Mouse (Mus musculus) Patski (cell line): ENCODE data around the gene Zdhhc24. TPM values are rescaled to one million over a fixed set of nuclear protein-coding genes. Genes with fewer than 3 reads are reported as not detected.

ENCODE experiments used
- ATAC-seq: fragments of 100-300 bp; one replicate; pipeline ENCODE4 v1.8.0; 2021
- CTCF ChIA-PET: fragments of 350-600 bp; sonication (Branson Sonifier 250); formaldehyde crosslinking; loops from one replicate; lab custom pipeline; 2022; ENCODE audit warnings: inconsistent platforms; lab: Charles Lee
- POLR2A ChIA-PET: fragments of 350-600 bp; sonication (Branson Sonifier 250); formaldehyde crosslinking; loops from one replicate; lab custom pipeline; 2022; ENCODE audit warnings: antibody characterized with exemption, inconsistent platforms; lab: Charles Lee
- DNase-seq: peaks from one replicate; pipeline ENCODE4 v3.0.0-alpha.2; 2011; ENCODE audit warnings: low read depth, low spot score
- H3K27me3 ChIP-seq: fragments of 371-371 bp; one replicate; pipeline ENCODE4 v1.5.1; 2021
- CTCF ChIP-seq: fragments of 100-300 bp; IDR thresholded peaks from one replicate; pipeline ENCODE4 v1.5.1; 2021
- in situ Hi-C: fragments of 300-500 bp; cut with MboI; formaldehyde crosslinking; loops from 3 replicates; pipeline ENCODE4 v1.11.1; 2018; ENCODE audit warnings: low pct_unique_long_range_greater_than_20kb, mixed read lengths
- polyA plus RNA-seq: library from polyadenylated mRNA; unstranded; gene quantifications from one replicate; pipeline ENCODE4 v1.2.3, GENCODE M21; 2021

Gene Zdhhc24
- polyA plus RNA-seq = 17.2 TPM

GRCm38 (mm10) chr19:4878405-4879323, at the start of gene Zdhhc24:
TSS of gene Zdhhc24 (plus strand) at chr19:4878668.
- in situ Hi-C loops = no loop called here
- ATAC-seq (peak; percentile 87), DNase-seq (peak; percentile 64)
- CTCF ChIA-PET = interaction anchor here (1.5 kb wide), 1 partner anchor 31 kb away, joined by 4 read pairs; no protein-coding TSS in a partner anchor
- peaks cover 13% of the 10 kb centered on the region for H3K27me3 ChIP-seq
- no peak for TF ChIP-seq CTCF
- POLR2A ChIA-PET = no interaction called here

- TF ChIP-seq CTCF = no peak
- H3K27me3 ChIP-seq = no peaks in the 10 kb centered on the region
- DNase-seq (no peak), ATAC-seq (no peak)
- in situ Hi-C loops = no loop called here
- CTCF ChIA-PET = interaction anchor here (1.3 kb wide), 1 partner anchor 27 kb away, joined by 3 read pairs; no protein-coding TSS in a partner anchor
- POLR2A ChIA-PET = no interaction called here
These were observed 49.3 kb upstream of the Zdhhc24 start for GRCm38 (mm10) chr19:4829156-4829555.

GRCm38 (mm10) chr19:4833977-4834376, 44.5 kb upstream of the Zdhhc24 start:
- no peak for ATAC-seq
- in situ Hi-C loops = no loop called here

GRCm38 (mm10) chr19:4836096-4836495, 42.4 kb upstream of the Zdhhc24 start:
- H3K27me3 ChIP-seq = peaks cover 15% of the 10 kb centered on the region
- in situ Hi-C loops = no loop called here
- ChIA-PET POLR2A (no interaction called here), CTCF (interaction anchor here (1.4 kb wide), 1 partner anchor 11 kb away, joined by 3 read pairs; no protein-coding TSS in a partner anchor)
- DNase-seq = no peak
- no peak for TF ChIP-seq CTCF
- ATAC-seq = no peak

More at GRCm38 (mm10) chr19:4833977-4834376, 44.5 kb upstream of the Zdhhc24 start:
- POLR2A ChIA-PET = no interaction called here
- DNase-seq = no peak
- CTCF ChIA-PET = interaction anchor here (1.8 kb wide), 1 partner anchor 11 kb away, joined by 5 read pairs; no protein-coding TSS in a partner anchor
- no peaks in the 10 kb centered on the region for H3K27me3 ChIP-seq
- no peak for TF ChIP-seq CTCF

- H3K27me3 ChIP-seq = peaks cover 24% of the 10 kb centered on the region
- ATAC-seq (no peak), DNase-seq (no peak)
- in situ Hi-C loops = no loop called here
- no peak for TF ChIP-seq CTCF
- POLR2A ChIA-PET = no interaction called here
- CTCF ChIA-PET = interaction anchor here (1.4 kb wide), 1 partner anchor 10 kb away, joined by 3 read pairs; no protein-coding TSS in a partner anchor
These were observed 41.4 kb upstream of the Zdhhc24 start for GRCm38 (mm10) chr19:4837049-4837448.

- no peak for TF ChIP-seq CTCF
- ChIA-PET CTCF (interaction anchor here (1.2 to 2.1 kb wide), 3 partner anchors 9 to 26 kb away, joined by 3 to 9 read pairs (median 7); no protein-coding TSS in a partner anchor), POLR2A (interaction anchor here (0.6 to 1.7 kb wide), 4 partner anchors 12 to 926 kb away, joined by 3 to 7 read pairs (median 4); partner anchors contain the start of genes Ndufs8 and Rbm4b)
- in situ Hi-C loops = no loop called here
- no peak for DNase-seq
- peak; percentile 40 for ATAC-seq
- H3K27me3 ChIP-seq = peaks cover 35% of the 10 kb centered on the region
These were observed 39.8 kb upstream of the Zdhhc24 start for GRCm38 (mm10) chr19:4838526-4839140.

GRCm38 (mm10) chr19:4839149-4839548, 39.3 kb upstream of the Zdhhc24 start, which contains the start of the genes Ccs and Ccdc87:
TSS of gene Ccs (minus strand) at chr19:4839332.
TSS of gene Ccdc87 (plus strand) at chr19:4839366.
- peaks cover 36% of the 10 kb centered on the region for H3K27me3 ChIP-seq
- ChIA-PET POLR2A (interaction anchor here (1.1 to 1.7 kb wide), 2 partner anchors 12 to 16 kb away, joined by 3 to 4 read pairs; partner anchors contain the start of gene Ctsf), CTCF (interaction anchor here (2.0 to 2.1 kb wide), 2 partner anchors 8 to 26 kb away, joined by 7 to 9 read pairs; no protein-coding TSS in a partner anchor)
- in situ Hi-C loops = no loop called here
- ATAC-seq (peak; percentile 91), DNase-seq (peak; percentile 63)
- TF ChIP-seq CTCF = no peak

- ChIA-PET CTCF (interaction anchor here (0.9 kb wide), 1 partner anchor 85 kb away, joined by 3 read pairs; no protein-coding TSS in a partner anchor), POLR2A (no interaction called here)
- no peak for TF ChIP-seq CTCF
- DNase-seq (no peak), ATAC-seq (no peak)
- in situ Hi-C loops = loop anchor here (5.0 to 10.0 kb wide), 2 partner anchors 84 to 196 kb away; partner anchors contain the start of gene Rbm4b
- peaks cover 50% of the 10 kb centered on the region for H3K27me3 ChIP-seq
These were observed 37.6 kb upstream of the Zdhhc24 start for GRCm38 (mm10) chr19:4840848-4841247.

GRCm38 (mm10) chr19:4842611-4843010, 35.9 kb upstream of the Zdhhc24 start:
- in situ Hi-C loops = loop anchor here (5.0 to 10.0 kb wide), 2 partner anchors 85 to 198 kb away; partner anchors contain the start of gene Rbm4b
- ATAC-seq = no peak
- DNase-seq = no peak
- ChIA-PET CTCF (no interaction called here), POLR2A (no interaction called here)
- TF ChIP-seq CTCF = no peak
- peaks cover 59% of the 10 kb centered on the region for H3K27me3 ChIP-seq

GRCm38 (mm10) chr19:4845846-4846245, 32.6 kb upstream of the Zdhhc24 start:
- H3K27me3 ChIP-seq = peaks cover 57% of the 10 kb centered on the region
- ChIA-PET CTCF (interaction anchor here (1.6 to 1.7 kb wide), 2 partner anchors 83 to 92 kb away, joined by 4 to 5 read pairs; no protein-coding TSS in a partner anchor), POLR2A (no interaction called here)
- DNase-seq = no peak
- no peak for TF ChIP-seq CTCF
- ATAC-seq = no peak
- in situ Hi-C loops = loop anchor here (10.0 kb wide), 1 partner anchor 201 kb away; no protein-coding TSS in a partner anchor
